Mouse (Mus musculus): ENCODE measurements around the gene Rps6kb1. TPM values are rescaled to one million over a fixed set of nuclear protein-coding genes. Genes with fewer than 3 reads are reported as not detected.
"Not testable (repeated sequence)": the region's sequence is repeated elsewhere in the genome, so short reads cannot be mapped to it uniquely, and the experiment has no call there.

Rps6kb1 gene
- polyA plus RNA-seq, 1 experiment from 2014 or later, result 30.5 TPM

- no peak overlapping the region for H3K4me3 ChIP-seq (replicated peaks)
- DNase-seq (no peak), ATAC-seq (ENCODE audit: low read depth) (no peak)
- no peaks in the 10 kb centered on the region for H3K27me3 ChIP-seq
- no peak overlapping the region for H3K4me2 ChIP-seq
- H3K9ac ChIP-seq, result no peak overlapping the region
- peaks cover 41% of the 10 kb centered on the region for H3K36me3 ChIP-seq
- no peaks in the 10 kb centered on the region for H3K9me3 ChIP-seq (replicated peaks)
- 82% methylated on average over 5 of the region's 5 CpGs for WGBS (ENCODE audit: insufficient replicate concordance)
- no peak overlapping the region for H3K27ac ChIP-seq
- H3K4me1 ChIP-seq (replicated peaks), result no peaks in the 10 kb centered on the region
These were observed 10.2 kb downstream of the Rps6kb1 start for GRCm38 (mm10) chr11:86534201-86534910.

- peaks cover 49% of the 10 kb centered on the region for H3K36me3 ChIP-seq
- H3K4me2 ChIP-seq; H3K4me1 ChIP-seq (replicated peaks); H3K27ac ChIP-seq; ATAC-seq (ENCODE audit: low read depth); H3K9me3 ChIP-seq (replicated peaks); DNase-seq; H3K4me3 ChIP-seq (replicated peaks); H3K27me3 ChIP-seq; H3K9ac ChIP-seq: not testable (repeated sequence)
- 77% methylated on average over 6 of the region's 6 CpGs for WGBS (ENCODE audit: insufficient replicate concordance)
These were observed 11.3 kb downstream of the Rps6kb1 start for GRCm38 (mm10) chr11:86533302-86533701.

- Histone ChIP-seq H3K4me2 (no peak overlapping the region), H3K27me3 (no peaks in the 10 kb centered on the region), H3K36me3 (peaks cover 52% of the 10 kb centered on the region), H3K4me1 (replicated peaks) (no peaks in the 10 kb centered on the region), H3K27ac (no peak overlapping the region), H3K9ac (no peak overlapping the region), H3K4me3 (replicated peaks) (no peak overlapping the region), H3K9me3 (replicated peaks) (no peaks in the 10 kb centered on the region)
- 71% methylated on average over 1 of the region's 1 CpGs for WGBS (ENCODE audit: insufficient replicate concordance)
- ATAC-seq (ENCODE audit: low read depth) (no peak), DNase-seq (no peak)
These were observed 11.8 kb downstream of the Rps6kb1 start for GRCm38 (mm10) chr11:86532834-86533233.

GRCm38 (mm10) chr11:86527528-86527927 is 17.1 kb downstream of the Rps6kb1 start:
- 85% methylated on average over 4 of the region's 4 CpGs for WGBS (ENCODE audit: insufficient replicate concordance)
- no peak overlapping the region for H3K4me2 ChIP-seq

GRCm38 (mm10) chr11:86519751-86520150 is 24.9 kb downstream of the Rps6kb1 start:
- WGBS (ENCODE audit: insufficient replicate concordance), result 91% methylated on average over 7 of the region's 7 CpGs
- no peak overlapping the region for H3K27ac ChIP-seq
- no peak overlapping the region for H3K9ac ChIP-seq
- H3K27me3 ChIP-seq, result no peaks in the 10 kb centered on the region
- H3K36me3 ChIP-seq, result peaks cover 82% of the 10 kb centered on the region
- no peaks in the 10 kb centered on the region; the same call in 1 of the 2 replicates for H3K9me3 ChIP-seq (replicated peaks)
- ATAC-seq (ENCODE audit: low read depth) (no peak), DNase-seq (no peak)
- H3K4me1 ChIP-seq (replicated peaks), result no peaks in the 10 kb centered on the region
- no peak overlapping the region for H3K4me3 ChIP-seq (replicated peaks)
- H3K4me2 ChIP-seq, result no peak overlapping the region

More at GRCm38 (mm10) chr11:86527528-86527927, 17.1 kb downstream of the Rps6kb1 start:
- H3K9ac ChIP-seq, result no peak overlapping the region
- no peaks in the 10 kb centered on the region for H3K4me1 ChIP-seq (replicated peaks)
- H3K36me3 ChIP-seq, result peaks cover 72% of the 10 kb centered on the region
- H3K27me3 ChIP-seq, result no peaks in the 10 kb centered on the region
- no peaks in the 10 kb centered on the region for H3K9me3 ChIP-seq (replicated peaks)
- no peak overlapping the region for H3K4me3 ChIP-seq (replicated peaks)
- H3K27ac ChIP-seq, result no peak overlapping the region
- DNase-seq (no peak), ATAC-seq (ENCODE audit: low read depth) (no peak)

GRCm38 (mm10) chr11:86517229-86517628 is 27.4 kb downstream of the Rps6kb1 start:
- DNase-seq (no peak), ATAC-seq (ENCODE audit: low read depth) (no peak)
- Histone ChIP-seq H3K27me3 (no peaks in the 10 kb centered on the region), H3K4me1 (replicated peaks) (no peaks in the 10 kb centered on the region), H3K27ac (no peak overlapping the region), H3K4me2 (no peak overlapping the region), H3K4me3 (replicated peaks) (no peak overlapping the region), H3K36me3 (peaks cover 76% of the 10 kb centered on the region), H3K9me3 (replicated peaks) (no peaks in the 10 kb centered on the region; the same call in 1 of the 2 replicates), H3K9ac (no peak overlapping the region)
- 95% methylated on average over 3 of the region's 3 CpGs for WGBS (ENCODE audit: insufficient replicate concordance)

- ATAC-seq (ENCODE audit: low read depth) (no peak), DNase-seq (no peak)
- Histone ChIP-seq H3K9ac (no peak overlapping the region), H3K4me3 (replicated peaks) (no peak overlapping the region), H3K36me3 (peaks cover 77% of the 10 kb centered on the region), H3K27ac (no peak overlapping the region), H3K4me1 (replicated peaks) (no peaks in the 10 kb centered on the region), H3K27me3 (no peaks in the 10 kb centered on the region), H3K9me3 (replicated peaks) (no peaks in the 10 kb centered on the region; the same call in 1 of the 2 replicates), H3K4me2 (no peak overlapping the region)
- 83% methylated on average over 3 of the region's 3 CpGs for WGBS (ENCODE audit: insufficient replicate concordance)
These were observed 28.0 kb downstream of the Rps6kb1 start for GRCm38 (mm10) chr11:86516620-86517019.

GRCm38 (mm10) chr11:86507991-86508390 is 36.6 kb downstream of the Rps6kb1 start:
- ATAC-seq (ENCODE audit: low read depth), result no peak

GRCm38 (mm10) chr11:86507334-86507733 is 37.3 kb downstream of the Rps6kb1 start:
- Histone ChIP-seq H3K27ac (no peak overlapping the region), H3K9me3 (replicated peaks) (no peaks in the 10 kb centered on the region), H3K4me3 (replicated peaks) (no peak overlapping the region), H3K4me1 (replicated peaks) (no peaks in the 10 kb centered on the region), H3K27me3 (no peaks in the 10 kb centered on the region), H3K9ac (no peak overlapping the region), H3K36me3 (peaks cover 84% of the 10 kb centered on the region), H3K4me2 (no peak overlapping the region)
- 42% methylated on average over 2 of the region's 2 CpGs for WGBS (ENCODE audit: insufficient replicate concordance)
- no peak for DNase-seq
- no peak for ATAC-seq (ENCODE audit: low read depth)

More at GRCm38 (mm10) chr11:86507991-86508390, 36.6 kb downstream of the Rps6kb1 start:
- Histone ChIP-seq H3K27me3 (no peaks in the 10 kb centered on the region), H3K4me2 (no peak overlapping the region), H3K9me3 (replicated peaks) (no peaks in the 10 kb centered on the region), H3K27ac (no peak overlapping the region), H3K4me1 (replicated peaks) (no peaks in the 10 kb centered on the region), H3K36me3 (peaks cover 83% of the 10 kb centered on the region), H3K9ac (no peak overlapping the region), H3K4me3 (replicated peaks) (no peak overlapping the region)
- 81% methylated on average over 2 of the region's 2 CpGs for WGBS (ENCODE audit: insufficient replicate concordance)
- no peak for DNase-seq

GRCm38 (mm10) chr11:86503121-86503520 is 41.5 kb downstream of the Rps6kb1 start:
- 87% methylated on average over 2 of the region's 2 CpGs for WGBS (ENCODE audit: insufficient replicate concordance)

GRCm38 (mm10) chr11:86500795-86501194 is 43.8 kb downstream of the Rps6kb1 start:
- no peak overlapping the region for H3K9ac ChIP-seq
- H3K9me3 ChIP-seq (replicated peaks), result no peaks in the 10 kb centered on the region
- H3K4me2 ChIP-seq, result no peak overlapping the region
- no peak overlapping the region for H3K27ac ChIP-seq
- no peaks in the 10 kb centered on the region for H3K27me3 ChIP-seq
- no peak for ATAC-seq (ENCODE audit: low read depth)
- peaks cover 58% of the 10 kb centered on the region for H3K36me3 ChIP-seq
- no peak overlapping the region for H3K4me3 ChIP-seq (replicated peaks)
- 69% methylated on average over 1 of the region's 1 CpGs for WGBS (ENCODE audit: insufficient replicate concordance)
- no peaks in the 10 kb centered on the region for H3K4me1 ChIP-seq (replicated peaks)
- DNase-seq, result no peak

More at GRCm38 (mm10) chr11:86503121-86503520, 41.5 kb downstream of the Rps6kb1 start:
- no peak overlapping the region for H3K9ac ChIP-seq
- no peak overlapping the region for H3K27ac ChIP-seq
- no peaks in the 10 kb centered on the region for H3K27me3 ChIP-seq
- peaks cover 67% of the 10 kb centered on the region for H3K36me3 ChIP-seq
- DNase-seq (no peak), ATAC-seq (ENCODE audit: low read depth) (no peak)
- no peak overlapping the region for H3K4me3 ChIP-seq (replicated peaks)
- no peaks in the 10 kb centered on the region for H3K9me3 ChIP-seq (replicated peaks)
- no peaks in the 10 kb centered on the region for H3K4me1 ChIP-seq (replicated peaks)
- no peak overlapping the region for H3K4me2 ChIP-seq

GRCm38 (mm10) chr11:86497908-86498307 is 46.7 kb downstream of the Rps6kb1 start:
- DNase-seq (peak; percentile 5), ATAC-seq (ENCODE audit: low read depth) (no peak)
- no peak overlapping the region for H3K4me2 ChIP-seq
- no peaks in the 10 kb centered on the region for H3K27me3 ChIP-seq
- no peaks in the 10 kb centered on the region for H3K4me1 ChIP-seq (replicated peaks)
- WGBS (ENCODE audit: insufficient replicate concordance), result 63% methylated on average over 3 of the region's 3 CpGs
- H3K9ac ChIP-seq, result no peak overlapping the region
- no peaks in the 10 kb centered on the region for H3K9me3 ChIP-seq (replicated peaks)
- no peak overlapping the region for H3K27ac ChIP-seq
- peaks cover 41% of the 10 kb centered on the region for H3K36me3 ChIP-seq
- H3K4me3 ChIP-seq (replicated peaks), result no peak overlapping the region

All from liver, embryonic 13.5 days (tissue).